Comparison of ENCODE assay signal across 8 mouse cellular contexts in genomic region chr12:112673576-112674091, GRCm38 (mm10). TPM values are rescaled to one million over a fixed set of nuclear protein-coding genes. Genes with fewer than 3 reads are reported as not detected.
DNase-seq lines count a peak whose midpoint lies in the region; ATAC-seq and TF ChIP-seq lines count a peak whose summit lies in the region.

No protein-coding gene starts in this region.

- peak overlapping the region; percentile 83 for H3K4me3 ChIP-seq in E14TG2a.4 (replicated peaks; ENCODE audit: low read length)
- peak overlapping the region; percentile 97 for H3K4me3 ChIP-seq in embryonic facial prominence, embryonic 12.5 days
- peak overlapping the region; percentile 99 for H3K4me3 ChIP-seq in hindbrain, embryonic 12.5 days
- H3K4me3 ChIP-seq in limb, embryonic 15.5 days: peak overlapping the region; percentile 98
- H3K4me3 ChIP-seq in midbrain, postnatal 0 days (ENCODE audit: low read depth, low read length): peak overlapping the region; percentile 57

- peaks cover 65% of the 10 kb centered on the region for H3K4me1 ChIP-seq in E14TG2a.4 (replicated peaks; ENCODE audit: low read depth, low read length)
- H3K4me1 ChIP-seq in embryonic facial prominence, embryonic 12.5 days: peaks cover 40% of the 10 kb centered on the region
- H3K4me1 ChIP-seq in hindbrain, embryonic 12.5 days: peaks cover 55% of the 10 kb centered on the region
- H3K4me1 ChIP-seq in limb, embryonic 15.5 days: peaks cover 72% of the 10 kb centered on the region
- peaks cover 16% of the 10 kb centered on the region for H3K4me1 ChIP-seq in midbrain, postnatal 0 days (ENCODE audit: insufficient read depth, low read length)

- peaks cover 40% of the 10 kb centered on the region for H3K27me3 ChIP-seq in E14TG2a.4 (ENCODE audit: insufficient read depth, low read length)
- H3K27me3 ChIP-seq in embryonic facial prominence, embryonic 12.5 days: peaks cover 18% of the 10 kb centered on the region
- H3K27me3 ChIP-seq in hindbrain, embryonic 12.5 days: peaks cover 16% of the 10 kb centered on the region
- no peaks in the 10 kb centered on the region for H3K27me3 ChIP-seq in limb, embryonic 15.5 days
- 0 out of 2 replicates have a peak, but pooled peaks cover 3% of the 10 kb centered on the region for H3K27me3 ChIP-seq in midbrain, postnatal 0 days (ENCODE audit: insufficient read depth, low read length)

- peaks cover 27% of the 10 kb centered on the region for H3K36me3 ChIP-seq in E14TG2a.4 (ENCODE audit: insufficient read depth, low read length)
- H3K36me3 ChIP-seq in embryonic facial prominence, embryonic 12.5 days: peaks cover 29% of the 10 kb centered on the region
- H3K36me3 ChIP-seq in hindbrain, embryonic 12.5 days: peaks cover 27% of the 10 kb centered on the region
- H3K36me3 ChIP-seq in limb, embryonic 15.5 days: peaks cover 32% of the 10 kb centered on the region
- H3K36me3 ChIP-seq in midbrain, postnatal 0 days (ENCODE audit: insufficient read depth, low read length): peaks cover 25% of the 10 kb centered on the region

- peak overlapping the region; percentile 95 for H3K27ac ChIP-seq in embryonic facial prominence, embryonic 12.5 days
- peak overlapping the region; percentile 96 for H3K27ac ChIP-seq in hindbrain, embryonic 12.5 days
- H3K27ac ChIP-seq in limb, embryonic 15.5 days: peak overlapping the region; percentile 96
- H3K27ac ChIP-seq in midbrain, postnatal 0 days (ENCODE audit: low read depth, low read length): peak overlapping the region; percentile 75

- peak overlapping the region; percentile 100 for H3K9ac ChIP-seq in embryonic facial prominence, embryonic 12.5 days
- H3K9ac ChIP-seq in hindbrain, embryonic 12.5 days: peak overlapping the region; percentile 100
- peak overlapping the region; percentile 99 for H3K9ac ChIP-seq in limb, embryonic 15.5 days
- H3K9ac ChIP-seq in midbrain, postnatal 0 days (replicated peaks; ENCODE audit: low read length, poor library complexity, severe bottlenecking): peak overlapping the region; percentile 73

- DNase-seq in frontal cortex, postnatal 14 days (ENCODE audit: low spot score in 2 of 2): no peak
- DNase-seq in midbrain, postnatal 0 days (ENCODE audit: low spot score): peak; percentile 53
- DNase-seq in yolk sac, embryonic 10.5 days (ENCODE audit: low spot score): peak; percentile 33

- ATAC-seq in frontal cortex, adult (ENCODE audit: low TSS enrichment): peak; percentile 10; the same call in 1 of the 2 replicates
- no peak for ATAC-seq in embryonic facial prominence, embryonic 12.5 days (ENCODE audit: insufficient number of reproducible peaks, insufficient read depth, low FRiP score, low TSS enrichment)
- peak; percentile 13; the same call in 1 of the 2 replicates for ATAC-seq in hindbrain, embryonic 12.5 days (ENCODE audit: low FRiP score)
- no peak for ATAC-seq in limb, embryonic 15.5 days (ENCODE audit: insufficient number of reproducible peaks, low FRiP score, low TSS enrichment, low read depth)
- ATAC-seq in midbrain, postnatal 0 days (ENCODE audit: low FRiP score): peak; percentile 9

- 0 out of 2 replicates have a peak, but pooled peaks cover under 1% of the 10 kb centered on the region for H3K9me3 ChIP-seq in E14TG2a.4 (ENCODE audit: low read length)
- no peaks in the 10 kb centered on the region for H3K9me3 ChIP-seq in embryonic facial prominence, embryonic 12.5 days
- no peaks in the 10 kb centered on the region for H3K9me3 ChIP-seq in hindbrain, embryonic 12.5 days (replicated peaks)
- H3K9me3 ChIP-seq in limb, embryonic 15.5 days: no peaks in the 10 kb centered on the region
- H3K9me3 ChIP-seq in midbrain, postnatal 0 days (ENCODE audit: low read length): no peaks in the 10 kb centered on the region

- TF ChIP-seq CTCF in E14TG2a.4 (conservative IDR thresholded peaks at IDR 0.05; ENCODE audit: low read length): no peak
- no peak for TF ChIP-seq CTCF in midbrain, postnatal 0 days (IDR thresholded peaks at IDR 0.05)

- H3K4me2 ChIP-seq in embryonic facial prominence, embryonic 12.5 days (replicated peaks): peak overlapping the region; percentile 83
- H3K4me2 ChIP-seq in hindbrain, embryonic 12.5 days (replicated peaks): peak overlapping the region; percentile 91
- peak overlapping the region; percentile 87 for H3K4me2 ChIP-seq in limb, embryonic 15.5 days
- H3K4me2 ChIP-seq in midbrain, postnatal 0 days (ENCODE audit: low read depth, low read length, poor library complexity, severe bottlenecking): peak overlapping the region; percentile 92

- under 1% methylated on average over 53 of the region's 68 CpGs for WGBS in embryonic facial prominence, embryonic 12.5 days
- WGBS in hindbrain, embryonic 12.5 days: 0% methylated on average over 58 of the region's 68 CpGs
- WGBS in limb, embryonic 15.5 days: under 1% methylated on average over 49 of the region's 68 CpGs
- 1% methylated on average over 28 of the region's 68 CpGs for WGBS in midbrain, postnatal 0 days

RNA-seq across cellular contexts. Expression of gene Akt1, which starts 1.1 kb away (rescaled TPM):
- polyA plus RNA-seq in embryonic facial prominence, embryonic 12.5 days (2016; fragmentation: Nextera tagmentation; extraction: Ambion mirVana): 98.8 and 153 TPM in 2 replicates
- polyA plus RNA-seq in hindbrain, embryonic 12.5 days (2016; fragmentation: Nextera tagmentation; extraction: Ambion mirVana): 154 and 156 TPM in 2 replicates
- 75.1 and 86.0 TPM in 2 replicates for polyA plus RNA-seq in limb, embryonic 15.5 days (2015; fragmentation: Nextera tagmentation; extraction: Ambion mirVana)
- 201 and 208 TPM in 2 replicates for total RNA-seq in midbrain, postnatal 0 days (2014; rRNA removed)
- 93.1 and 93.3 TPM in 2 replicates for polyA plus RNA-seq in midbrain, postnatal 0 days (2015; fragmentation: Nextera tagmentation; extraction: Ambion mirVana)

RNA-seq across cellular contexts. Expression of gene Zbtb42, which starts 5.0 kb away (rescaled TPM):
- 2.1 and 2.5 TPM in 2 replicates for polyA plus RNA-seq in embryonic facial prominence, embryonic 12.5 days (2016; fragmentation: Nextera tagmentation; extraction: Ambion mirVana)
- polyA plus RNA-seq in hindbrain, embryonic 12.5 days (2016; fragmentation: Nextera tagmentation; extraction: Ambion mirVana): 5.8 and 7.5 TPM in 2 replicates
- 3.4 and 3.7 TPM in 2 replicates for polyA plus RNA-seq in limb, embryonic 15.5 days (2015; fragmentation: Nextera tagmentation; extraction: Ambion mirVana)
- 0.94 and 1.5 TPM in 2 replicates for total RNA-seq in midbrain, postnatal 0 days (2014; rRNA removed)
- polyA plus RNA-seq in midbrain, postnatal 0 days (2015; fragmentation: Nextera tagmentation; extraction: Ambion mirVana): 1.2 and 1.8 TPM in 2 replicates

RNA-seq across cellular contexts. Expression of gene Siva1, which starts 29.2 kb away (rescaled TPM):
- polyA plus RNA-seq in embryonic facial prominence, embryonic 12.5 days (2016; fragmentation: Nextera tagmentation; extraction: Ambion mirVana): 205 and 218 TPM in 2 replicates
- polyA plus RNA-seq in hindbrain, embryonic 12.5 days (2016; fragmentation: Nextera tagmentation; extraction: Ambion mirVana): 100 and 124 TPM in 2 replicates
- 195 and 218 TPM in 2 replicates for polyA plus RNA-seq in limb, embryonic 15.5 days (2015; fragmentation: Nextera tagmentation; extraction: Ambion mirVana)
- total RNA-seq in midbrain, postnatal 0 days (2014; rRNA removed): 24.0 and 25.4 TPM in 2 replicates
- polyA plus RNA-seq in midbrain, postnatal 0 days (2015; fragmentation: Nextera tagmentation; extraction: Ambion mirVana): 43.4 and 45.5 TPM in 2 replicates

RNA-seq across cellular contexts. Expression of gene Cep170b, which starts 46.6 kb away (rescaled TPM):
- polyA plus RNA-seq in embryonic facial prominence, embryonic 12.5 days (2016; fragmentation: Nextera tagmentation; extraction: Ambion mirVana): 17.0 and 19.2 TPM in 2 replicates
- polyA plus RNA-seq in hindbrain, embryonic 12.5 days (2016; fragmentation: Nextera tagmentation; extraction: Ambion mirVana): 28.3 and 28.5 TPM in 2 replicates
- polyA plus RNA-seq in limb, embryonic 15.5 days (2015; fragmentation: Nextera tagmentation; extraction: Ambion mirVana): 24.0 and 26.7 TPM in 2 replicates
- total RNA-seq in midbrain, postnatal 0 days (2014; rRNA removed): 125 and 140 TPM in 2 replicates
- 42.7 and 46.4 TPM in 2 replicates for polyA plus RNA-seq in midbrain, postnatal 0 days (2015; fragmentation: Nextera tagmentation; extraction: Ambion mirVana)

RNA-seq across cellular contexts. Expression of gene Adssl1, which starts 53.8 kb away (rescaled TPM):
- polyA plus RNA-seq in embryonic facial prominence, embryonic 12.5 days (2016; fragmentation: Nextera tagmentation; extraction: Ambion mirVana): 5.0 and 6.6 TPM in 2 replicates
- polyA plus RNA-seq in hindbrain, embryonic 12.5 days (2016; fragmentation: Nextera tagmentation; extraction: Ambion mirVana): 3.3 and 5.0 TPM in 2 replicates
- polyA plus RNA-seq in limb, embryonic 15.5 days (2015; fragmentation: Nextera tagmentation; extraction: Ambion mirVana): 11.6 and 27.2 TPM in 2 replicates
- 2.0 and 4.1 TPM in 2 replicates for total RNA-seq in midbrain, postnatal 0 days (2014; rRNA removed)
- polyA plus RNA-seq in midbrain, postnatal 0 days (2015; fragmentation: Nextera tagmentation; extraction: Ambion mirVana): 8.2 and 9.4 TPM in 2 replicates

Comparison
In these comparisons a context has a peak if more than half of its experiments do, and no peak if none do; other contexts are left out.
1. ATAC-seq: peak in frontal cortex, adult (single experiment), hindbrain, embryonic 12.5 days (single experiment) and midbrain, postnatal 0 days (single experiment); none in embryonic facial prominence, embryonic 12.5 days (single experiment) and limb, embryonic 15.5 days (single experiment).
2. DNase-seq: peak in midbrain, postnatal 0 days (single experiment) and yolk sac, embryonic 10.5 days (single experiment); none in frontal cortex, postnatal 14 days (0 of 2).
3. Peak in every context shown above with its lines, with median percentiles within 50 percentile points of each other: H3K4me3 ChIP-seq, H3K27ac ChIP-seq, H3K4me2 ChIP-seq and H3K9ac ChIP-seq.